Mouse (Mus musculus): ENCODE results near the gene Nkrf. TPM values are rescaled to one million over a fixed set of nuclear protein-coding genes. Genes with fewer than 3 reads are reported as not detected.
A peak's percentile ranks its signal among the peaks of the same experiment; 100 is the strongest.
"Not testable (repeated sequence)": the region's sequence is repeated elsewhere in the genome, so short reads cannot be mapped to it uniquely, and the experiment has no call there.

Nkrf gene
- total RNA-seq, 1 experiment, result 12.5 TPM

DNA sequence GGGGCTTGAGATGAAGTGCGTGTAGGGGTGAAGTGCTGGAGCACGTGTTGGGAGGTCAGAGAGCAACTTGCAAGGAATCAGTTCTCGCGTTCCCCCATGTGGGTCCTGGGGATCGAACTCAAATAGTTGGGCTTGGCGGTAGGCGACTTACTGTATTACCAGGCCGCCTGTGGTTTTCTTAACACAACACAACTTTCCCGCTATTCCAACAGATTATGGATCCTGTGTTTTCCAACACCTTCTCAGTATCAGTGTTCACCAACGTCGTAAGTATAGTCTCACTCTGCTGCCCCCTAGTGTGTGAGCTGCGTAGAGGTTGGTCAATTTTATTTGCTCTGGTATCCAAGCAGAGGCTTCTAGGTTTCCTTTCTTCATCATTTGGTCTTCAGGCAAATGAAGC is 8.6 kb upstream of the Nkrf start:
- H3K4me3 ChIP-seq (ENCODE audit: insufficient read depth in 1 of 2, low read depth in 1 of 2, low read length in 2 of 2, poor library complexity in 1 of 2, severe bottlenecking in 1 of 2), result no peak overlapping the region
- peak; percentile 29 for DNase-seq (ENCODE audit: low read depth, low spot score)
- no peak overlapping the region for H3K27ac ChIP-seq (ENCODE audit: insufficient read depth, low read depth, low read length, poor library complexity, severe bottlenecking)
- H3K4me1 ChIP-seq (ENCODE audit: control insufficient read depth in 2 of 2, insufficient read depth in 2 of 2, low read length in 2 of 2, poor library complexity in 1 of 2), result no peaks in the 10 kb centered on the region
- H3K9ac ChIP-seq (ENCODE audit: insufficient read depth, low read depth, low read length, poor library complexity, severe bottlenecking), result no peak overlapping the region; the same call in 1 of the 2 replicates
- in situ Hi-C loops (cut with MboI; ENCODE audit: low sequenced_read_pairs in 2 of 2, unreplicated experiment in 2 of 2), result no loop called here
- TF ChIP-seq HCFC1 (IDR thresholded peaks at IDR 0.05; ENCODE audit: borderline replicate concordance, insufficient read depth, low read length) (no peak), MAFK (IDR thresholded peaks at IDR 0.05; ENCODE audit: insufficient read depth, low read depth, low read length) (no peak), ZC3H11A (IDR thresholded peaks at IDR 0.05; ENCODE audit: borderline replicate concordance, low read depth, low read length) (no peak), ZNF384 (IDR thresholded peaks at IDR 0.05; ENCODE audit: low read depth, low read length) (no peak), CHD2 (IDR thresholded peaks at IDR 0.05; ENCODE audit: low read depth, low read length) (no peak)
- no peaks in the 10 kb centered on the region for H3K36me3 ChIP-seq (ENCODE audit: control insufficient read depth, insufficient read depth, low read length, poor library complexity, severe bottlenecking)
- no peaks in the 10 kb centered on the region for H3K9me3 ChIP-seq (ENCODE audit: control insufficient read depth, insufficient read depth, low read depth, low read length)

DNA sequence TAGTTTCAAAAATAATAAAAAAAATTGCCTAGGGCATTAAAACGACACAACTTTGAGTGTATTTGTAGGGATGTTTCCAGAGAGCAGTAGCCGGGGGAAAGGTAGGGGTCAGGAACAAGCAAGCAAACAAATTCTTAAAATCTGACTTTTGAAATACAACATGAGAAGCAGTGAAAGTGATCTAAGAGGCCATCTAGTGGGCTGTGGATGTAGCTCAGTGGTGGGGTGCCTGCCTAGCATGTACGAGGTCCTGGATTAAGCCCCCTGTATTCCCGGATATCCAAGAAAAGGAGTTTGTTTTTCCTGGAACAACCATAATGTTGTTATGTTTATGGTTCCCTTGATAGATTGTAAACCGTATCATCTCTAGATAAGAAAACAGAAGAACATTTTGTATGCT is 3.8 kb upstream of the Nkrf start:
- no peak for TF ChIP-seq HCFC1 (IDR thresholded peaks at IDR 0.05; ENCODE audit: borderline replicate concordance, insufficient read depth, low read length)
- TF ChIP-seq ZNF384 (IDR thresholded peaks at IDR 0.05; ENCODE audit: low read depth, low read length), result no peak
- no peak for TF ChIP-seq ZC3H11A (IDR thresholded peaks at IDR 0.05; ENCODE audit: borderline replicate concordance, low read depth, low read length)
- TF ChIP-seq MAFK (IDR thresholded peaks at IDR 0.05; ENCODE audit: insufficient read depth, low read depth, low read length), result no peak
- TF ChIP-seq CHD2 (IDR thresholded peaks at IDR 0.05; ENCODE audit: low read depth, low read length), result no peak
- Histone ChIP-seq H3K9me3 (ENCODE audit: control insufficient read depth, insufficient read depth, low read depth, low read length) (no peaks in the 10 kb centered on the region), H3K36me3 (ENCODE audit: control insufficient read depth, insufficient read depth, low read length, poor library complexity, severe bottlenecking) (no peaks in the 10 kb centered on the region), H3K4me3 (ENCODE audit: insufficient read depth in 1 of 2, low read depth in 1 of 2, low read length in 2 of 2, poor library complexity in 1 of 2, severe bottlenecking in 1 of 2) (no peak overlapping the region), H3K4me1 (ENCODE audit: control insufficient read depth in 2 of 2, insufficient read depth in 2 of 2, low read length in 2 of 2, poor library complexity in 1 of 2) (no peaks in the 10 kb centered on the region), H3K27ac (ENCODE audit: insufficient read depth, low read depth, low read length, poor library complexity, severe bottlenecking) (no peak overlapping the region), H3K9ac (ENCODE audit: insufficient read depth, low read depth, low read length, poor library complexity, severe bottlenecking) (no peak overlapping the region)
- in situ Hi-C loops (cut with MboI; ENCODE audit: low sequenced_read_pairs in 2 of 2, unreplicated experiment in 2 of 2), result no loop called here
- DNase-seq (ENCODE audit: low read depth, low spot score), result no peak

DNA sequence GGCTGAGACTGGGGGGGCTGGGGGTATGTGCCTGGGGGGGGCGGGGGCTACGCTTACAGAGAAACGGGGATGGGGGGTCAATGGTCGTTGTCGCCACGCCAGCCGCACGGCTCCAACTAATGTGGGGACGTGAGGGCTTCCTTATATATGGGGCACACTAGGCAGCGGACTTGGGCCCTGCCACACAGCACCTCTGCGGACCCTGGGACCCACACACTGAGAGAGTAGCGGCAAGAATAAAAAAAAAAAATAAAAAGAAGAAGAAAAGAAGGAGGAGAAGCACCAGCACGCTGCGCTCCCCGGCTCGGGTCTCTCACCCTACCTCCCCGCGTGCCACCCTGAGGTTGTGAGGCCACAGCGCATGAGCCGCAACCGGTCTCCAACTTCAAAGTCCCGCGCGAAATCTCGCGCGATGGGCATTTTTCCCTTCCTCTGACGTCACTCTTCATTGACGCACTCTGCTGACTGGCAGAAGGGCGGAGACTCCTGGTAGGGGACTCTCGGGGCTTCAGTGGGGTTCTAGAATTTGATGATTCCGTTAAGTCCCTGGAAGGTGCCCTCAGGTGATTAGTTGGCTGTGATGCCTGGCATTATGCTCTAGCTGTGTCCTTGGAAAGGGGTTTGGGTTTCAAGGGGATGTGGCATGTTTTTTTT is 543 bp upstream of the Nkrf start:
- peak; percentile 79 for DNase-seq (ENCODE audit: low read depth, low spot score)
- in situ Hi-C loops (cut with MboI; ENCODE audit: low sequenced_read_pairs in 2 of 2, unreplicated experiment in 2 of 2), result no loop called here
- peak overlapping the region; percentile 80; the same call in 1 of the 2 replicates for H3K27ac ChIP-seq (ENCODE audit: insufficient read depth, low read depth, low read length, poor library complexity, severe bottlenecking)

DNA sequence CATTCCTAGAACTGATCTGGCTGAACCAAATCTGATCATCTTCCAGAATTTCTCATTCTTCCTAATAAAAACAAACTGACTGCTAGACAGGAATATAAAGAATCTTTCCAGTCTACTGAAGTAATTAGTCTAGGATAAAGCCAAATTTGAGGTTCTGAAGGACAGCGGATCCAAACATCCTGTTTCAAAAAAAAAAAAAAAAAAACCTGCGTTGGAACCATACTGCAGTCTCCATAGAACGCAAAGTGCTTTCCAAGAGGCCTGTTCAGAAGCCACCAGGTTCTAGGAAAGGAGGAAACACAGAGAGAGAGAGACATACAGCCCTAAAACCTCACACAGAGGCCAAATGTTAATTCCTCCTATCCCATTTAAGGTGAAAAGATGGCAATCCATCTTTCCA is 1.0 kb downstream of the Nkrf start:
- DNase-seq (ENCODE audit: low read depth, low spot score), result no peak
- peak overlapping the region; percentile 96; the same call in 1 of the 2 replicates for H3K9ac ChIP-seq (ENCODE audit: insufficient read depth, low read depth, low read length, poor library complexity, severe bottlenecking)
- in situ Hi-C loops (cut with MboI; ENCODE audit: low sequenced_read_pairs in 2 of 2, unreplicated experiment in 2 of 2), result no loop called here
- no peak overlapping the region for H3K27ac ChIP-seq (ENCODE audit: insufficient read depth, low read depth, low read length, poor library complexity, severe bottlenecking)
- H3K4me3 ChIP-seq (ENCODE audit: insufficient read depth in 1 of 2, low read depth in 1 of 2, low read length in 2 of 2, poor library complexity in 1 of 2, severe bottlenecking in 1 of 2), result peak overlapping the region; percentile 88 to 93; a peak in 3 of 4 replicates
- no peaks in the 10 kb centered on the region for H3K9me3 ChIP-seq (ENCODE audit: control insufficient read depth, insufficient read depth, low read depth, low read length)
- H3K36me3 ChIP-seq (ENCODE audit: control insufficient read depth, insufficient read depth, low read length, poor library complexity, severe bottlenecking), result no peaks in the 10 kb centered on the region
- TF ChIP-seq MAFK (IDR thresholded peaks at IDR 0.05; ENCODE audit: insufficient read depth, low read depth, low read length) (no peak), CHD2 (IDR thresholded peaks at IDR 0.05; ENCODE audit: low read depth, low read length) (no peak), ZNF384 (IDR thresholded peaks at IDR 0.05; ENCODE audit: low read depth, low read length) (peak; percentile 62), ZC3H11A (IDR thresholded peaks at IDR 0.05; ENCODE audit: borderline replicate concordance, low read depth, low read length) (no peak), HCFC1 (IDR thresholded peaks at IDR 0.05; ENCODE audit: borderline replicate concordance, insufficient read depth, low read length) (no peak)
- no peaks in the 10 kb centered on the region for H3K4me1 ChIP-seq (ENCODE audit: control insufficient read depth in 2 of 2, insufficient read depth in 2 of 2, low read length in 2 of 2, poor library complexity in 1 of 2)

More for the DNA sequence above, 543 bp upstream of the Nkrf start:
- Histone ChIP-seq H3K36me3 (ENCODE audit: control insufficient read depth, insufficient read depth, low read length, poor library complexity, severe bottlenecking) (no peaks in the 10 kb centered on the region), H3K9me3 (ENCODE audit: control insufficient read depth, insufficient read depth, low read depth, low read length) (no peaks in the 10 kb centered on the region), H3K9ac (ENCODE audit: insufficient read depth, low read depth, low read length, poor library complexity, severe bottlenecking) (peak overlapping the region; percentile 96), H3K4me1 (ENCODE audit: control insufficient read depth in 2 of 2, insufficient read depth in 2 of 2, low read length in 2 of 2, poor library complexity in 1 of 2) (no peaks in the 10 kb centered on the region), H3K4me3 (ENCODE audit: insufficient read depth in 1 of 2, low read depth in 1 of 2, low read length in 2 of 2, poor library complexity in 1 of 2, severe bottlenecking in 1 of 2) (peak overlapping the region; percentile 88 to 93)
- TF ChIP-seq ZNF384 (IDR thresholded peaks at IDR 0.05; ENCODE audit: low read depth, low read length), result peak; percentile 43; the same call in 1 of the 2 replicates
- no peak for TF ChIP-seq ZC3H11A (IDR thresholded peaks at IDR 0.05; ENCODE audit: borderline replicate concordance, low read depth, low read length)
- TF ChIP-seq MAFK (IDR thresholded peaks at IDR 0.05; ENCODE audit: insufficient read depth, low read depth, low read length), result 0 out of 2 replicates have a peak, but pooled peaks have one; percentile 3
- TF ChIP-seq HCFC1 (IDR thresholded peaks at IDR 0.05; ENCODE audit: borderline replicate concordance, insufficient read depth, low read length), result peak; percentile 67; the same call in 1 of the 2 replicates
- peak; percentile 98 for TF ChIP-seq CHD2 (IDR thresholded peaks at IDR 0.05; ENCODE audit: low read depth, low read length)

DNA sequence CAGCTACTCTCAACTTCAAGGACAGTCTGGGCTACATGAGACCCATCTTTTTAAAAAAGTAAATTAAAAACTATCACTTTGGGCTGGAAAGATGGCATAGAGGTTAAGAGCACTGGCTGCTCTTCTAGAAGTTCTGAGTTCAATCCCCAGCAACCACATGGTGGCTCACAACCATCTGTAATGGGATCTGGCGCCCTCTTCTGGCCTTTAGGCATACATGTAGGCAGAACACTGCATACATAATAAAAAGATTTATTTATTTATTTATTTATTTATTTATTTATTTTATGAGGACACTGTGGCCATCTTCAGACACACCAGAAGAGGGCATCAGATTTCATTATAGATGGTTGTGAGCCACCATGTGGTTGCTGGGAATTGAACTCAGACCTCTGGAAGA is 3.8 kb downstream of the Nkrf start:
- H3K36me3 ChIP-seq (ENCODE audit: control insufficient read depth, insufficient read depth, low read length, poor library complexity, severe bottlenecking); DNase-seq (ENCODE audit: low read depth, low spot score); H3K4me3 ChIP-seq (ENCODE audit: insufficient read depth in 1 of 2, low read depth in 1 of 2, low read length in 2 of 2, poor library complexity in 1 of 2, severe bottlenecking in 1 of 2); H3K9ac ChIP-seq (ENCODE audit: insufficient read depth, low read depth, low read length, poor library complexity, severe bottlenecking); H3K27ac ChIP-seq (ENCODE audit: insufficient read depth, low read depth, low read length, poor library complexity, severe bottlenecking); H3K4me1 ChIP-seq (ENCODE audit: control insufficient read depth in 2 of 2, insufficient read depth in 2 of 2, low read length in 2 of 2, poor library complexity in 1 of 2); in situ Hi-C loops (cut with MboI; ENCODE audit: low sequenced_read_pairs in 2 of 2, unreplicated experiment in 2 of 2); H3K9me3 ChIP-seq (ENCODE audit: control insufficient read depth, insufficient read depth, low read depth, low read length): not testable (repeated sequence)

Data from ES-E14 (cell line).